Mouse (Mus musculus): ENCODE data around the gene Ano6. TPM values are rescaled to one million over a fixed set of nuclear protein-coding genes. Genes with fewer than 3 reads are reported as not detected.
"Not testable (repeated sequence)": the region's sequence is repeated elsewhere in the genome, so short reads cannot be mapped to it uniquely, and the experiment has no call there.

The Ano6 gene
- polyA plus RNA-seq, 1 experiment from 2014 or later, result 24.6 TPM

DNA sequence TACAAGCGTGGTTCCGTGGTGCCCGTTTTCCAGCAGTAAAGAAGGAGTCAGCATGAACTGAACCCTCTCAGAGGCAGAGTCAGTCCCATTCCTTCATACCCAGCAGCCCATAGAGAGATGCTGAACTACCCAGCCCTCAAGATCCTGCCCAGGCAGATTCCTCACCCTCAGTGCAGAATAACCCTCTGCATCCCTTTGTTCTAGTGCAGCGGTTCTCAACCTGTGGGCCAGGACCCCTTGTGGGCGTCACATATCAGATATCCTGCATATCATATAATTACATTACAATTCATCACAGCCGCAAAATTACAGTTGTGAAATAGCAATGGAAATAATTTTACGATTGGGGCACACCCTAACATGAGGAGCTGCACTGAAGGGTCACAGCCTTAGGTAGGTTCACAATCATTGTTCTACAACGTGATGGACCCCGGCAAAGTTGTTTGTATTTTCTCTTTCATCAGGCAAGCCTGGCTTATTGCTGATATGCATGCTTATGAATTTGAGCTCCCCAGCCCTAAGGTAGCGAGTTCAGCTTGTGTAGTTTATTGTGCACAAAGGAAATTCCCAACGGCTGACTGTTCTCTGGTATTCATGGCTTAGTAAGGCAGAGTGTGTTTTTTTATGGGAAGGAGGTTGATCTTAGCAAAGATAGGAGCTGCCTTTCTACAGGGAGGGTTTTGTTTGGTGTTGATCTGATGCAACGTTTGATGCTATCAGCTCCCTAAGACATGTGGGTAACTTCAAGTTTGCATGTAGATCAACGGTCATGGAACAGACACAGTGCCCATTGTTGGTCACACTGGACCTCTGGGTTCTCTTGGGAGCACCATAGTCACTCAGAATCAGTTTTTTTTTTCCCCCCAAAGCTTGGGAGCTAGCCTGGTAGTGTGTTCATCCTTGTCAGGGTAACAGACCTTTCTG lies 33.0 kb downstream of the Ano6 start:
- Histone ChIP-seq H3K4me1 (ENCODE audit: control insufficient read depth, insufficient read depth, low read length) (peaks cover 14% of the 10 kb centered on the region), H3K27me3 (ENCODE audit: control insufficient read depth, insufficient read depth, low read depth, low read length) (no peaks in the 10 kb centered on the region), H3K27ac (ENCODE audit: low read length) (no peak overlapping the region), H3K9ac (ENCODE audit: low read depth, low read length) (no peak overlapping the region), H3K9me3 (replicated peaks; ENCODE audit: control insufficient read depth, low read length, poor library complexity, severe bottlenecking) (no peaks in the 10 kb centered on the region), H3K4me3 (ENCODE audit: low read depth, low read length) (no peak overlapping the region), H3K4me2 (ENCODE audit: low read length) (no peak overlapping the region), H3K36me3 (ENCODE audit: control insufficient read depth, insufficient read depth, low read length) (no peaks in the 10 kb centered on the region)
- no peak for ATAC-seq
- WGBS, result 90% methylated on average over 13 of the region's 13 CpGs

DNA sequence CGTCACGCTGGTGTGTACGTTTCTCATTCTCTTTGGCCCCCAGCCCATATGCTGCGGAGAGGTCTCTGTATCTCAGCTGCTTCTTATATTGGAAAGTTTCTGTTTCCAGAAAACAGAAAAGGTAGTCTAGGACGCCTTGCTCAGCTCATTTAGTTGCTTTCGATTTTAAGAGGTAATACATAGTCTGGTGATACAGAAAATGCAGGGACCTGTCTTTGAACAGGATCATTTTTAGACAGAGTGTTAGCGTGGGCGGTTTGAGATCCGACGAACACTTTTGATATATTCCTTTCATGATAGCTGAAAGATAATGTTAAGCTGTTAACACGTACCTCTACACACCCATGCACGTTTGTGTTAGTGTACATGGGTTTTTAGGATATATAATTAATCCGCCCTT lies 35.9 kb downstream of the Ano6 start:
- H3K27me3 ChIP-seq (ENCODE audit: control insufficient read depth, insufficient read depth, low read depth, low read length), result no peaks in the 10 kb centered on the region
- no peaks in the 10 kb centered on the region for H3K36me3 ChIP-seq (ENCODE audit: control insufficient read depth, insufficient read depth, low read length)
- no peak overlapping the region for H3K4me2 ChIP-seq (ENCODE audit: low read length)
- no peak overlapping the region for H3K9ac ChIP-seq (ENCODE audit: low read depth, low read length)
- no peak for ATAC-seq
- H3K27ac ChIP-seq (ENCODE audit: low read length), result no peak overlapping the region
- no peaks in the 10 kb centered on the region for H3K9me3 ChIP-seq (replicated peaks; ENCODE audit: control insufficient read depth, low read length, poor library complexity, severe bottlenecking)
- H3K4me1 ChIP-seq (ENCODE audit: control insufficient read depth, insufficient read depth, low read length), result peaks cover 32% of the 10 kb centered on the region
- 89% methylated on average over 13 of the region's 13 CpGs for WGBS
- no peak overlapping the region for H3K4me3 ChIP-seq (ENCODE audit: low read depth, low read length)

DNA sequence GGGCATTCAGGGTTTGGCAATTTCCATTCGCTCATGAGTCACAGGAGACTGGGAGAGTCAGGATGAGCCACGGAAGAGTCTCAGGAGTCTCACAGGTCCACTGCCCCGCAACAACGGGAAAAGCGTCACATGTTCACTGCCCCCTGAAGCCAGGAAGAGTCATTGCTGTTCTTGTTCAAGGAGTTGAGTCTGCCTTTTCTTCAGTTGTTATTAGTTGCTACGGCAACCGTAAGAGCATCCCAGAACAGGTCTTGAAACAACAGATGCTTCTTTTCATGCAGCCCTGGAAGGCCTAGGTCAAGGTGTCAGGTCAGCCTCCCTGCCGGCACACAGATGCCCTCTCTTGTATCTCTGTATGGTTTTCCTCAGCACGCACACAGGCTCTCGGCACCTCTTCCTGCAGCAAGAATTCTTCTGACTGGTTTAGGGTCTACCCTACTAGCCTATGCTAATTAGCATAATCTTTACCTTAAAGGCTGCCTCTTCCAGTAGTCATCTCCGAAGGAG lies 36.9 kb downstream of the Ano6 start:
- H3K36me3 ChIP-seq (ENCODE audit: control insufficient read depth, insufficient read depth, low read length), result no peaks in the 10 kb centered on the region
- no peaks in the 10 kb centered on the region for H3K27me3 ChIP-seq (ENCODE audit: control insufficient read depth, insufficient read depth, low read depth, low read length)
- 0 out of 2 replicates have a peak, but pooled peaks have one; percentile 33 for ATAC-seq
- no peak overlapping the region for H3K27ac ChIP-seq (ENCODE audit: low read length)
- no peaks in the 10 kb centered on the region for H3K9me3 ChIP-seq (replicated peaks; ENCODE audit: control insufficient read depth, low read length, poor library complexity, severe bottlenecking)
- no peak overlapping the region for H3K4me3 ChIP-seq (ENCODE audit: low read depth, low read length)
- peak overlapping the region; percentile 4; the same call in 1 of the 2 replicates for H3K4me2 ChIP-seq (ENCODE audit: low read length)
- WGBS, result 13% methylated on average over 11 of the region's 11 CpGs
- H3K9ac ChIP-seq (ENCODE audit: low read depth, low read length), result no peak overlapping the region
- H3K4me1 ChIP-seq (ENCODE audit: control insufficient read depth, insufficient read depth, low read length), result peaks cover 32% of the 10 kb centered on the region

DNA sequence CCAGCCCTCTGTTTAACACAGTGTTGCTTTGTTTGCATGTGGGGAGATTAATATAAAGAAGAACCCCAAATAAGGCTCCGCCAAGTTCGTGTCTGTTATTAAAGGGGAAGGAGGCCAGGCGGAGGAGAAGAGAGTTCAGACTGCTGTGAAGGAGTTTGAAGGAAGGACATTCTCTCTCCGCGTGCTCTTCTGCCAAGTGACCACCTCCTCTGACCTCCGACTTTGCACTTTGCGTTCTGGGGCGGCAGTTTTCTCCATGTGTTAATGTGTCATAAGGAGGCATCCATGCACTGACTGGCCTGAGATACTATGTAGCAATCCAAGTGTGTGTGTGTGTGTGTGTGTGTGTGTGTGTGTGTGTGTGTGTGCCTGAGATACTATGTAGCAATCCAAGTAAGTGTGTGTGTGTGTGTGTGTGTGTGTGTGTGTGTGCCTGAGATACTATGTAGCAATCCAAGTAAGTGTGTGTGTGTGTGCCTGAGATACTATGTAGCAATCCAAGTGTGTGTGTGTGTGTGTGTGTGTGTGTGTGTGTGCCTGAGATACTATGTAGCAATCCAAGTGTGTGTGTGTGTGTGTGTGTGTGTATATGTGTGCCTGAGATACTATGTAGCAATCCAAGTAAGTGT lies 37.5 kb downstream of the Ano6 start:
- 36% methylated on average over 8 of the region's 8 CpGs for WGBS
- not testable (repeated sequence) for H3K27ac ChIP-seq (ENCODE audit: low read length); H3K4me3 ChIP-seq (ENCODE audit: low read depth, low read length); ATAC-seq; H3K36me3 ChIP-seq (ENCODE audit: control insufficient read depth, insufficient read depth, low read length); H3K27me3 ChIP-seq (ENCODE audit: control insufficient read depth, insufficient read depth, low read depth, low read length); H3K9ac ChIP-seq (ENCODE audit: low read depth, low read length); H3K4me2 ChIP-seq (ENCODE audit: low read length); H3K9me3 ChIP-seq (replicated peaks; ENCODE audit: control insufficient read depth, low read length, poor library complexity, severe bottlenecking)
- H3K4me1 ChIP-seq (ENCODE audit: control insufficient read depth, insufficient read depth, low read length), result peaks cover 32% of the 10 kb centered on the region

DNA sequence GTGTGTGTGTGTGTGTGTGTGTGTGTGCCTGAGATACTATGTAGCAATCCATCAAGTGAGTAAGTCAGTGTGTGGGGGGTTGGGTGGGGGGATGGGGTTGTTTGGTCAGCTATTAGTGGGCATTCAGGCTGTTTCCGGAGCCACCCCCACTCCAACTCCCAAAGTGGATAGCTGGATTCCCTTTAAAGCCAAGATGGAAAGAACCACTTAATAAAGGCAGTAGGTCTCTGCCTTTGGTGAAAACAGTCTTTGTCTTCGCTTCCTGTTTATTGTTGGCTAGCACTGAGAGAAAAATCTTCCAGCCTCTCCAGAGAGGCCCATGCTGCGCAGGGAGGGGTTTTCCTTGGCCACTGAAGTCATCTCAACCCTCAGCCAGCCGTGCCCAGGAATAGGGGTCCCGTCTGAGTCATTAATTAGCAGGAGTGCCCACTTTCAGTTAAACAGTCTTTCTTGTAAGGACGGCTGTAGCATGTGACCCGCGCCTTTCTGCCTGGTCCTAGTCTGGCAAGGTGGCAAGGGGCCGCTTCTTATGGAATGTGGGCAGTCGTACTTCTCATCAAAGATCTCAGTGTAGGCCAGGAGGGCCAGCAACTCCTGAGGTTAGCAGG lies 38.1 kb downstream of the Ano6 start:
- WGBS, result 45% methylated on average over 10 of the region's 10 CpGs
- no peak overlapping the region for H3K4me3 ChIP-seq (ENCODE audit: low read depth, low read length)
- H3K9ac ChIP-seq (ENCODE audit: low read depth, low read length), result 0 out of 2 replicates have a peak overlapping the region, but pooled peaks have one; percentile 16
- H3K4me2 ChIP-seq (ENCODE audit: low read length), result no peak overlapping the region
- no peak for ATAC-seq
- no peaks in the 10 kb centered on the region for H3K9me3 ChIP-seq (replicated peaks; ENCODE audit: control insufficient read depth, low read length, poor library complexity, severe bottlenecking)
- peaks cover 32% of the 10 kb centered on the region for H3K4me1 ChIP-seq (ENCODE audit: control insufficient read depth, insufficient read depth, low read length)
- H3K27ac ChIP-seq (ENCODE audit: low read length), result peak overlapping the region; percentile 45; the same call in 1 of the 2 replicates
- H3K27me3 ChIP-seq (ENCODE audit: control insufficient read depth, insufficient read depth, low read depth, low read length), result no peaks in the 10 kb centered on the region
- no peaks in the 10 kb centered on the region for H3K36me3 ChIP-seq (ENCODE audit: control insufficient read depth, insufficient read depth, low read length)

DNA sequence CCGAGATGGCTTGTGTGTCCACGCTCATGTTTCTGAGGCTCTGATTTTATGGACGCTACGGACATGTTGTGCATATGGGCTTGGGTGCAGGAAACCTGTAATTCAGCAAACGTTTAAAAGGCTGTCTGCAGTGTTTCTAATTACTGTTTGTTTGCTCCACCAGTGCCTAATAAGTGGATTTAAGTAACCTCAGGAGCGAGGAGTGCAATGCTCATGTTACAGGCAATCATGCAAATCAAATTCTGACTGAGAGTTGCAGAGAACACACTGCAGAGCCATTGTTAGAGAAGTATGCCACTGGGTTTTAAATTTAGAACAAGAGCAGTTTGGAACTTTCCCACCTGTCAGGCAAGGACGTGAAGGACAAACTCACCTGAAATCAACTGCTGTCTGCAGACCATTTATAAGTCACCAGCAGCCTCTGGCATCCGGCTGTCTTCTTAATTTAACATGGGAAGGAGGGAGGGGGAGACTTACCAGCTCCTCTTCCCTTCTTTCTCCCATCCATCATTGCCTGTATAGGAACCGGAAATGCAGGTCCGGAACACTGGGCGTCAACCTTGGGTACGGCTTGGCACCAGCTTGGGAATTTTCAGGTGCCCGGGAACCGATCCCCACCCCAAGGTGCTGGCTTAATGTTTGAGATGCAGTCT lies 39.0 kb downstream of the Ano6 start:
- no peak for ATAC-seq

DNA sequence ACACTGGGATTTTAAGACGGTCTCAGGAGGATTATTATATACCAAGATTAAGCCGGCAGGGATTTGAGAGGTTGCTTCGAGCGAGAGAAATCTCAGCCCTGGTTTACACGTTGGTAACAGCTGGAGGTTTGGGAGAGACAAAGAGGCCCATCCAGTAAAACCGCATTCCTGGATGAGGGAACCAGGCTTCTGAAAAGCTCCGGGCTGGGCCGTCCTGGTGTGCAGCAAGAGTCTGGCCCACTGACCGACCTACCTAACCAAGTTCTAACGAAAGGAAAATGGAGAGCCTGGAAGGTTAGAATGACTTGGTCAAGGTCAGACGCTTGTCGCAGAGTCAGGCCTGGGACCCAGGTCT lies 39.5 kb downstream of the Ano6 start:
- H3K27me3 ChIP-seq (ENCODE audit: control insufficient read depth, insufficient read depth, low read depth, low read length), result no peaks in the 10 kb centered on the region
- 0 out of 2 replicates have a peak overlapping the region, but pooled peaks have one; percentile 4 for H3K4me2 ChIP-seq (ENCODE audit: low read length)
- no peak for ATAC-seq
- H3K36me3 ChIP-seq (ENCODE audit: control insufficient read depth, insufficient read depth, low read length), result no peaks in the 10 kb centered on the region
- H3K9me3 ChIP-seq (replicated peaks; ENCODE audit: control insufficient read depth, low read length, poor library complexity, severe bottlenecking), result no peaks in the 10 kb centered on the region
- H3K4me1 ChIP-seq (ENCODE audit: control insufficient read depth, insufficient read depth, low read length), result peaks cover 32% of the 10 kb centered on the region
- H3K27ac ChIP-seq (ENCODE audit: low read length), result peak overlapping the region; percentile 45; the same call in 1 of the 2 replicates
- H3K4me3 ChIP-seq (ENCODE audit: low read depth, low read length), result no peak overlapping the region
- no peak overlapping the region for H3K9ac ChIP-seq (ENCODE audit: low read depth, low read length)
- 45% methylated on average over 12 of the region's 12 CpGs for WGBS

More for the DNA sequence above, 39.0 kb downstream of the Ano6 start:
- 57% methylated on average over 14 of the region's 14 CpGs for WGBS
- Histone ChIP-seq H3K9me3 (replicated peaks; ENCODE audit: control insufficient read depth, low read length, poor library complexity, severe bottlenecking) (no peaks in the 10 kb centered on the region), H3K4me3 (ENCODE audit: low read depth, low read length) (no peak overlapping the region), H3K27ac (ENCODE audit: low read length) (peak overlapping the region; percentile 45), H3K9ac (ENCODE audit: low read depth, low read length) (no peak overlapping the region), H3K27me3 (ENCODE audit: control insufficient read depth, insufficient read depth, low read depth, low read length) (no peaks in the 10 kb centered on the region), H3K36me3 (ENCODE audit: control insufficient read depth, insufficient read depth, low read length) (no peaks in the 10 kb centered on the region), H3K4me1 (ENCODE audit: control insufficient read depth, insufficient read depth, low read length) (peaks cover 32% of the 10 kb centered on the region), H3K4me2 (ENCODE audit: low read length) (0 out of 2 replicates have a peak overlapping the region, but pooled peaks have one; percentile 4)

DNA sequence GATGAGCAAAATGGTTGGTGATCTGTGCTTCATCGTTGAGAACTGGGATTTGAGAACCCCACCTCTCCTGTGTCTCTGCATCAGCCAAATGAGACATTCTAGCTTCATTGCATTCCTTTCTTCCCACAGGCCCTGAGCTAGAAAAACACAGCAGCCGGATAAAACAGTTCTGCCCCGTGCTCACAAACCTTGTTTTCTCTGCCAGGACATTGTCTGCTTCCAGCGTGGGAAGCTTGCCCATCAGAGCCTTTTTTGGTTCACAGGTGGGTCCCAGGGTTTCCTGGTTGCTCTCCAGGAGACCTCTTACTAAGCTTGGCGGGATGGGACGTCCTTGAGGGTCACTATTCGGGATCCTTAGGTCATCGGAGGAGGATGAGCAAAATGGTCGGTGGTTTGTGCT lies 42.6 kb downstream of the Ano6 start:
- ATAC-seq, result no peak
- Histone ChIP-seq H3K9ac (ENCODE audit: low read depth, low read length) (no peak overlapping the region), H3K27ac (ENCODE audit: low read length) (no peak overlapping the region), H3K4me3 (ENCODE audit: low read depth, low read length) (no peak overlapping the region), H3K9me3 (replicated peaks; ENCODE audit: control insufficient read depth, low read length, poor library complexity, severe bottlenecking) (no peaks in the 10 kb centered on the region), H3K36me3 (ENCODE audit: control insufficient read depth, insufficient read depth, low read length) (no peaks in the 10 kb centered on the region), H3K4me1 (ENCODE audit: control insufficient read depth, insufficient read depth, low read length) (peaks cover 24% of the 10 kb centered on the region), H3K27me3 (ENCODE audit: control insufficient read depth, insufficient read depth, low read depth, low read length) (no peaks in the 10 kb centered on the region), H3K4me2 (ENCODE audit: low read length) (no peak overlapping the region)
- 82% methylated on average over 9 of the region's 9 CpGs for WGBS

Data from midbrain, embryonic 16.5 days (tissue).